Mouse (Mus musculus) cerebellum, postnatal 10 days (tissue): ENCODE data around the gene Lmo4.
A peak's percentile ranks its signal among the peaks of the same experiment; 100 is the strongest.

Source experiments
- DNase-seq, 2 experiments: peaks; one replicate each; pipeline ENCODE4 v3.0.0; 2021; ENCODE audit warnings: mixed read lengths in 2 of 2

Lmo4 gene

GRCm38 (mm10) chr3:144203259-144203987, 1.6 kb downstream of the Lmo4 start:
- DNase-seq: peak; percentile 17 to 28

DNA sequence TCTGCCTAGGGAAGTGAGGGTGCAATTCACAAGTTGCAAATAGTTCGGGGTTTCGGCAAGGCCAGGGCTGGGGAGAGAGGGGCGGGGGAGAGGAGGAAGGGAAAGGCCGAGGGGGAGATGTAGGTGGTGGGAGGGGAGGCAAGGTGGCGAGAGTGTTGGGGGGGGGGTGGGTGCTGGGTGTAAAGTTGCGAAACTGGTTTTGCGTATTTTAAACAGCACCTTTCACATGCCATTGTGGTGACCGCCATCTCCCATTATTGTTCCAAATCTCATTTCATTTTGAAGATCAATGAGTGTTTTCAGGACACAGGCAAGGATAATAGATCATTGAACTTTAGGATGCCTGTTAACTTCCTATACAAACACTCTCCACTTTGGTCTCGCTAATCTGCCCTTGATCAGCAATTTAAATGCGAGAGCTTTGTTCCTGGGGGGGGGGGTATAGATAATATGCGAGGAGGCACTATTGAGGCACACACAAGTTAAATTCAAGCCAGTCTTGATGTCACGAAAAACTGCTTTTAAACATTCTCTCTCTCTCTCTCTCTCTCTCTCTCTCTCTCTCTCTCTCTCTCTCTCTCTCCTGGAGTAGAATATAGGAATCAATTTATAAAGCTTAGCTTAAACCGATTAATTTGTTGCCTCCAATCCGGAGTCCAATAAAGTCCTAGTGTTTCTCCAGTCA, 2.3 kb downstream of the Lmo4 start:
- no peak for DNase-seq

DNA sequence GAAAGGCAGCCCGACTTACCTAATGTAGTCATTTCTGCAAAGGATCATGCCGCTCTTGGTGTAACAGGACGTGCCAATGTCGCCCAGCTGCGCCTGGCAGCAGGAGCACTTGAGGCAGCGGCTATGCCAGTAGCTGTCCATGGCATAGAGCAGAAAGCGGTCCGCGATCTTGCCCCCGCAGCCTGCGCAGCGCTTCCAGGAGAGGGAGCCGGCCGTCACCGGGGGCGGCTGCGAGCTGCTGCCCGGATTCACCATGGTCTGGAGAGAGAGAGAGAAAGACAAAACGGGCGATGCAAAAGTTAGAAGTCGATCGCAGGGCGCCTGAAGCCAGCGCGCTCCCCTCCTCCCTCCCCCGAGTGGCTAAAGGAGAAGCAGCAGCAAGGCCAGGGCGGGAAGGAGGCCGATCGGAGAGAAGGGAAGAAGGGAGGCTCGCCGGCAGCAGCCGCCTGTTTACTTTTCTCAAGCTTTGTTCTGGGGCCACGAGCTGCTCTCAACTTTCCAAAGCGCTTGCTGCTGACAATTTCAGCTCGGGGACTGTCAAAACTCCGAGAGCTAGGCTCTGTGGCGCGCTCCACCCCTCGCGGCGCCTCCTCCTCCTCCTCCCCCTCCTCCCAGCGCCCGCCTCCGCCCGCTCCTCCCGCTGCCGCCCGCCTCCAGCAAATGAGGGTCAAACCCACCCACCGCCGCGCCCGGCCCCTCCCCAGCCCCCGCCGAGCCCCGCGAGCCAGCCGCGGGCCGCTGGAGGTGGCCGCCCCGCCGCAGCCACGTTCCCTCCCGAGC, 3.0 kb downstream of the Lmo4 start:
- DNase-seq: peak; percentile 71 to 88

- no peak for DNase-seq
Observed at GRCm38 (mm10) chr3:144185327-144186152, 19.5 kb downstream of the Lmo4 start.

DNA sequence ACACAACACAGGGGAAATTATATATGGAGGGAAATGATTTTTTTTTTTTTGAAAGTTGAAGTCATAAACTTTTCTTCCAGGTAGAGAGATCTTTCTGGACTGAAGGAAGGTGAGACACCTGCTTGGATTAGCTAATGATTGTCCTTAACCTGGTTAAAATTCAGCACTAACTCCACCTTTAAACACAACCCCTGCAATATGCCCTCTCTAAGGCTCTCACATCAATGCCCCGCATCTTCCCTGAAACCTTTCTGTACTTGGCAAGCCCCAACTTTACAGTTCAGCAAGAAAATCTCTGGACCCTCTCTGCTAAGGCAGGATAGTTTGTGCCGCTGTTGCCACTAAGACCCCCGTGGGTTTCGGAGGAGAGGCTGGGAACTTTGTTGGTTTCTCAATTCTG, 20.1 kb downstream of the Lmo4 start:
- DNase-seq: no peak

GRCm38 (mm10) chr3:144182229-144182628, 22.8 kb downstream of the Lmo4 start:
- peak in 1 of 2 experiments; percentile 27 for DNase-seq

DNA sequence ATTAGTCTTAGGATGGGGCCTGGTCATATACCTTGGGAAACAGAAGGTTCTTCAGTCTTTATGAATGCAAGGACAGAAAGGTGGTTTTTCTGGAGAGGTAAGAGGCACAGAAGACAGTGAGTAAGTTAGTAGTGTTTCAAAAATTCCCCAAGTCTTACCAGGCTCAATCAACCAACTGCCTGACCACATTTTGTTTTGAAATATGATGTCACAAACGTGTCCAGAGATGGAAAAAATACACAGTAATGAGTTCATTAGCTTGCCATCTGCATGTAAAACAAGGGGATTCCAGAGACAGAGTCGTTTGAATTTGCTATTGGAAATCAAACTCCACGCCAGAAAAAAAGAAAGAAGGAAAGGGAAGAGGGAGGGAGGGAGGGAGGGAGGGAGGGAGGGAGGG, 26.1 kb downstream of the Lmo4 start:
- DNase-seq: no peak

DNA sequence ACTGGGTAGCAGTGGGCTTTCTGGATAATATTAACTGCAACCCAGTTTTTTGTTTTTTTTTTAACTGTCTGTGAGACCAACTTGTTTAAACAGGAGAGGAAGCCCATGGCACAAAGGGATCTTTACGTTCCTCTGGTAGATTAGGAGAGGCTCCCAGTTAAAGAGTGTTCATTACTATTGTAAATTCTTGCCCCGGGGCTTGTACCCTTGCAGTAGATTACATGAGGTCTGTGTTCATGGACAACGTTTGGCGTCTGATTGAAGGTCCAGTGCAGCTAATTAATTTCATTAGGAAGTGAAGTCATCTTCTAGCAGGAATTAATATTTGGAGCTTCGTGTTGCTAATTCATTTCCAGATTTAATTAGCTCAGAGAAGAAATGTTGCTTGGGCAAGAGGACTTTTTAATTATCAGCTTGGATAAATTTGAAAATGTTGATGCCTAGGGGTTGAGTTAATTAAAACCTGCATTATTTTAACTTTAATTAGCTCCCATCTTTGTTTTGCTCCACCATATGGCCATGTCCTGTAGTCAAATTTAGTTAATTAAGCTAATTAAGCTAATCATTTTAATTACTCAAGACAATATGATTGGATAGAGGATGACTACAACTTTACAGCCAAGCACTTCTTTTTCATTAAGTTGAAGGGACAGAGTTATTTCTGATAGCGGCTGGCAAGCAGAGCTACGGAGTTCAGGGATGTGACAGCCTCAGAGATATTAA, 31.0 kb downstream of the Lmo4 start:
- DNase-seq: peak in 1 of 2 experiments; percentile 8

- no peak for DNase-seq
Observed at GRCm38 (mm10) chr3:144173138-144173537, 31.9 kb downstream of the Lmo4 start.

DNA sequence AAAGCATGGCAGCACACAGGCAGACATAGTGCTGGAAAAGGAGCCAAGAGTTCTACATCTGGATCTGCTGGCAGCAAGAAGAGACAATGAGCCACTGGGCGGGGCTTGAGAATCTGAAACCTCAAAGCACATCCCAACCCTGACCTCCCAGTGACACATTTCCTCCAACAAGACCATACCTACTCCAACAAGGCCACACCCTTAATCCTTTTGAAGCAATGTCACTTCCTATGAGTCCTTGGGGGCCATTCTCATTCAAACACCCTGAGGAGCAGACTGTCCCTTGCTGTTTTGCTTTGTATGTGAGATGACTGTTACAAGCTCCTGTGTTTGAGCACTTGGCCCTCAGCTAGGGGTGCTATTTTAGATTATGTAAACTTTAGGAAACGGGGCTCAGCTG, 33.3 kb downstream of the Lmo4 start:
- no peak for DNase-seq

DNA sequence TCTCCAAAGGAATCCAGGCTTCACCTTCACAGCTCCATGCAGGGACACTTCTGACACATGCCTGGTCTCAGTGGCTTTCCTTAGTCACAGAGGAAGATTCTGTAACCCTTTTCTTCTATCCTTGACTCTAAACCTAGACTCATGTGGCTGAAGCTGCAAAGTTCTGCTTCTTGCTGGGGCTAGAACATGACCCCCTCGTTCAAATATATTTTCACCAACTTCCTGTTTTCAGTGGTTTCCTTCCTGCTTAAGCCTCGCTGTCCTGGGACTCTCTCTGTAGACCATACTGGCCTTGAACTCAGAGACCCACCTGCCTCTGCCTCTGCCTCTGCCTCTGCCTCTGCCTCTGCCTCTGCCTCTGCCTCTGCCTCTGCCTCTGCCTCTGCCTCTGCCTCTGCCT, 34.5 kb downstream of the Lmo4 start:
- DNase-seq: no peak

DNA sequence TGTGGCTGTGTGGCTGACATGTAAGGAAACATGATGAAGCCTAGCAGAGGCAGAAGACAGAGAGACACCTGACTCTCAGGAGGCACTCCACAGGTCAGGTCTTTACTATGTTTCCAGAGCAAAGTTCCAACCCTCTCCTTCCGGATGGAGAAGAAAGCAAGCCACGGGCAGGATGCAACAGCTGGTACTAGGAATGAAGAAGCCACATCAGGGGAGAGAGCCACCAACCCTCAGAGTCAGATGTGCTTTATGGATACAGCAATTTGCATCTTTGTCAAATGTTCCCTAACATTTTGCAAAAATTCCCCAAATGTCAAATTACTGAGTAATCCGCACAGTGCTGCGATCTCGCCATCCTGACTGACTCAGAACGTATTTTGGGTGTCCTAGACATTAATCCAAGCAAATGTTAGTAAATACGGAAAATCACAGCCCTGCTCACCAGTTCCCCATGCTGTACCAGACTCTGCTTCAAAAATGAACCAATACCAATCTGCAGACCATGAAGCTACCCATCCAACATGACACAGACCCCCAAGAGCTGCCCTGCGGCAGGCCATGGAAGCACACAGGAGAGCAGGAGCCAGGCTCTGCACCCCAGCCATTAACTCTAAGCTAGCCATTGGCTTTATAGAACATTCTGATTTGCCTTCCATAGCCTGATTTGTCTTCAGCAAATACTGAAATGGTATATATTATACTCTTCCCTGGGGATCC, 38.4 kb downstream of the Lmo4 start:
- no peak for DNase-seq

GRCm38 (mm10) chr3:144165439-144165838, 39.6 kb downstream of the Lmo4 start:
- DNase-seq: no peak

DNA sequence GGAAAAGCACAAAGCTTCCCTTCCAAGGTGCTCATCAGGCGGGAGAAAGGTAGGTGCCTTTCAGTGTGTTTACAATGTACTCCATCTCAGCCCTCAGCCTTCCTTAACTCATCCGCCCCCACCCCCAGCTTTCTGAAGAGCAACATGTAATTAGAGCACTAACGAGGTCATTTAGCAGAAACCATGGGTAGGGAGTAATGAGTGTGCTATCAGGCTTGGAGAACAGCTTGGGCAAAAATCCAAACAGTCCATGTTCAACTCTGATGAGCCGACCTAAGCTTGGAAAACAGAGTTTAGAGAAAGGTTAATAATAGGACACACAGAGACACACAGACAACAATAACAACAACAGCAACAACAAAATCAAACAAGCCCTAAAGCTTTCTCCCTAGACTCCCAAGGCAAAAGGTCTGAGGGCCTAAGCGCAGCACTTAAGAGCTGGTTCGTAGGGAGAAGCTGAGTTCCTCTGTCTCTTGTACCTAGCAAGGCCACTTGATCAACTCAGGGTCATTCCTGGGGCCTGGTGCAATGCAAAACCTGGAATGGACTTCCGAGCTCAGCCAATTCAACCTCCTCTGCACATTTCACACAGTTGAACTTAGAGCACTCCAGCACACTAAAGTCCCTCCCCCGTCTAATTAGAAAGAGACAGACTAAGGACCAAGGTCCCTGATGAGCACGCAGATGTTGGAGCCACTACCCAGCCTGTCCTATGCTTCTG, 40.2 kb downstream of the Lmo4 start:
- DNase-seq: no peak

DNA sequence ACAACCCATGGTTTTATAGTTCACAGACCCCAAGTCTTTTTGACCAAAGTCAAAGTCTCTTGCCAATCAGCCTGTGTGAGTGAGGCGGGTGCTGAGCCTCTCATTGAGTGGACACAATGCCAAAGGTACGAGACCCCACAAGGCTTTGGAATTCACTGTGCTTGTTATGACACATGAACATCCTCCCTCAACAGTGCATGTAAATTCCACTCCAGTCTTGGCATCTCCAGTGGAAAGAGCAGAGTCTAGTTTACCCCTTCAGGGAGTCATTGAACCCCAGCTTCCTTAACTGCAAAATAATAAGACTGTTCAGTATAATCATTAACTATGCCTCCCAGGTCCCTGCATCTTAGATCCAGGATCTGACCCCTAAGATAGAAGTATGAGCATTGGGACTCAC, 41.3 kb downstream of the Lmo4 start:
- DNase-seq: no peak

DNA sequence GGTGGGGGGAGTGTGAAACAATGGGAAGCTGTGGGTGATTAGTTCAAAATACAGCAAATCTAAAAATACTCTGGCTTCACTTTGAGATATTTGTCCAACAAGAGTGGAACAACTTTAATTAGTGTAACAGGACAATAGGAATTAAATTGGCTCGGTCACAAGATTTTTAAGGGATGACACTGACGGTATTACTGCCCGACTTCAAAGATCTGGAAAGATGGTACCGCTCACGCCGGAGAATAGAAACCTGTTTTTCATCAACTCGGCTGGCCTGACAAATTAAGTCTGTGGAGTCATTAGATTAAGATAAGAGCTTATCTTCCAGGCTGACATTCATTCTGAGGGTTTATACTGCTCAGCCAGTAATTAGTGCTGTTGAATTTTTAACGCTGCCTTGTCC, 42.9 kb downstream of the Lmo4 start:
- no peak for DNase-seq

- peak; percentile 9 to 18 for DNase-seq
Observed at GRCm38 (mm10) chr3:144161261-144161660, 43.8 kb downstream of the Lmo4 start.

DNA sequence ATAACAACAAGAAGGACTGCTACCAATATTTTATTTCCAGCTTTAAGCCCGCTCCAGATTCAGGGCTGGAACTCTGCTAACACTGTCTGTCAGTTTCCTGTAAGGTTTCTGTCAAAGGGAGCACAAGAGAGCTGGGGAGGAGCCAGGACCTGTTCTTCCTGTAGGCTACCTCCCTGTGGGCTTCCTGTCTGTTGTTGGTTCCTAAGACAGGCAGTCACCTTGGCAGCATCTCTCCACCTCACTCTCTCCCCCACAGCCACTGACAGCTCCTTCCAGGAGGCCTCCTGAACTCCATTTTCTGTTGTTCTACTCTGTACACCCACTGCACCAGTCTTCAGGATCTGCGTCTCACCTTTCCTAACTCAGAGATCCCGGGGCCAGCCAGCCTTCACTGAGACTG, 49.3 kb downstream of the Lmo4 start:
- no peak for DNase-seq

DNA sequence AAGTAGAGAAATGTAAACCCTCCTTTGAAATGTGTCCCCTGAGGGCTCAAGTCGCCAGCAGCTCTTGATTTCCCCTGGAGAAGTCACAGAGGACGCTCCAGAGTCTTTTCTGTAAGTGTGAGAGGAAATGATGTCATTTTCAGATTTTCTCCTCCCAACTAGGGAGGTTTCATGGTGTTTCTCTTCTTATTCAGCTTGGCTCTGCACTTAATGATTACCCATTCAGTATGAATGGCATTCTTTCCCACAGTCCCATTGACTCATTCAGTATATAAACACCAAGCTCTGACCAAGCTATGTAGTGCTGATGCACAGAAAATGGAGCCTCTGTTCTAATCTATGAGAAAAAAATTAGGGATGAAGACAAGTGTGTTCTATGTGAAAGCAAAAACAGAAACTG, 51.6 kb downstream of the Lmo4 start:
- DNase-seq: no peak

- no peak for DNase-seq
Observed at GRCm38 (mm10) chr3:144151001-144151400, 54.0 kb downstream of the Lmo4 start.

GRCm38 (mm10) chr3:144148234-144148633, 56.8 kb downstream of the Lmo4 start:
- DNase-seq: no peak
